Mouse (Mus musculus): ENCODE data around the gene Abcc2. TPM values are rescaled to one million over a fixed set of nuclear protein-coding genes. Genes with fewer than 3 reads are reported as not detected.

Abcc2 gene
- polyA plus RNA-seq, 1 experiment = 0.28 TPM

DNA sequence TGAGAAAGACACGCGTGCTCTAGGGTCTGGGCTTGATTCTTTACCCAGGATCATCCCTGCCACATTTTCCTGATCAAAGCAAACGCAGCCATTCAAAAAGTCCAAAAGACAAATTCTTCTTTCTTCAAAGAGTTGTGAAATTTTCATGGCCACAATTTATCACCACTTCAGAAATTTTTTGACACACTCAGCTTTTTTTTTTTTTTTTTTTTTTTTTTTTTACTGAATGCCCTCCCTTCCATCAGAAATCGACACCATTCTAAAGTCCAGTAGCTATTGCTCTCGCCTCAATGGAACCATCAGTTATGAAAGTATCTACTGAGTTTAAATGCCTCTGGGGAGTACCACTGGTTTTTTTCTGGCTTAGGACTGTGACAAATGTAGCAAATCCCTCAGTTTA is 1.6 kb upstream of the Abcc2 start:
- no peak for DNase-seq (ENCODE audit: low spot score)

DNA sequence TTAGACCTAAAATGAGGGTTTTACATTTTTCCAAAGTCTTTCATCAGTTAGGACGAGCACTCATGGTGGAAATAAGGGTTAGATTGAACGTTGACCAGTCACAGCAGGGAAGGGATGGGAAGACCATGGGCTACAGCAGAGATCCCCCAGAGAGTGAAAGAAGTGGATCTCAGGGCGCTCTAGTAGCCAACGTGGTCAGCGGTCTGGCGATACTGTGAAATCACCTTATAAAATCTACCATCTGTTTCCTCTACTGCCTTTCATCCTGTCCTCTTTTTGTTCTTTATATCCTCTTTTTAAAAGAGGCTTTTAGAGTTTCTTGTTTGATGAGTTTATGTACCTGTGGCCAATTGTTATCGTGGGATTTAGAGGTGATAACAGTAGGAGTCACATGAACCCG is 2.8 kb downstream of the Abcc2 start:
- no peak for DNase-seq (ENCODE audit: low spot score)

DNA sequence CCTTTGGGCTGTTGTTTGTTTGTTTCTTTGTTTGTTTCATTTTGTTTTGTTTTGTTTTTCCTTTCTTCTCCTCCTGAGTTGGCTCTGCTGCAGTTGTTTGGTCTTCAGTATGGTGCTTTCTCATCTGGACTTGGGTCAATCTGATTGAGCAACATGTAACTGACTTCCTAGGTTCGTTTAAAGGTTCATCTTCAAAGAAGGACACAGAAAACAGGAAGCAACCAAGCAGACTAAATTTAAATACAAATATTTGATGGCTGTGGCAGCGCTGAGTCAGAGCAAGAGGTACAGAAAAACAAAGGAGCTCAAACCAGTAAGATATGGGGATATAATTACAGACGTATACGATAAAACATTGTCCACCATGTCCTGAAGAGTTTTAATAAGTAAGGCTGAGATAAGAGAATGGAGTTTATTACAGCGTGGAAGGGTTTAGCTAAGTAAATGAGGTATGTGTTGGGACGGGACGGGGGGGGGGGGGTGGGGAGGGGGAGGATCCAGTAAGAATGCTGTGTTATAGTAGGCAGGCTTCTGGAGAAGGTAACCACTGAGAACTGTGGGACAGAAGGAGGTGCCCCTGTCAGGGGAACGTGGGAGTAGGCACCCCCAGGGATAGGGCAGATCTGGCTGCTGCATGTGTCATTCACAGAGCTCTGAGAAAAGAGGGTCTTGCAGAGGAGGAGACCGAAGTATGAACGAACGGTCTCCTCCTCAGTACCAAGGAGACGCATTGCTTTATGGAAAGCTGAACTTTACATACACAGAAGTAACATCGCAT is 4.4 kb downstream of the Abcc2 start:
- no peak for DNase-seq (ENCODE audit: low spot score)

DNA sequence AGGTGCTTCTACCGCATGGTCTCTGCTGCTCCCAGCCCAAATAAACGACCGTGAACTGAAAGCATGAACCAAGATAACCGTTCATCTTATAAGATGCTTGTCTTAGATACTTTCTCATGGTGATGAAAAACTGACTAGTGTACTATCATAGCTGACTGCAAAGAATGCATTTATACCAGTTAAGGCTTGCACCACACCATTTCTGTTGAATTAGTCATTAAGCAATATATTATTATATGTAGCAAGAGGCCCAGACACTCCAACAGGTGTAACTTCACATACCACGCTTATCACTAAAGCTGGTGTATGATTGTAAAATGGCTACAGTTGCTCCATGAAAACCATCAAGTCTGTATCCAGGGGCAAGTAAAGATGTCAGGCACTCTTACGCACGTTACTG is 7.8 kb downstream of the Abcc2 start:
- DNase-seq (ENCODE audit: low spot score) = no peak

DNA sequence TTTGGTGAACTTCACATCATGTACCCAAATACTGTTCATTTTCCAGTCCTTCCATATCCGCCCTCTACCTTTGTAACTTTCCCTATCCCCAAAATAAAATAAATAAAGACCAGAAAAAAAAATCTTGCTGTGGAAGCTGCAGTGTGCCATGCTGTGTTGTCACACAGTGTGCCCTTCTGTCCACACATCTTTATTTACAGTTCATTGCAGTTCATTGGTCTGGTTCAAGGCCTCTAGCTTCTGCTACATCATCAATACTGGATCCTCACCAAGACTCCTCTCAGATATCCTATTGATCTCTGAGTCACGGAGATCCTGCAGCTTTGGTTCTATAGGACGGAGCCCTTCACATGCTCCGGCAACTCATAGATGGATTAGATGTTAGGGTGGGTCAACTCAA is 10.5 kb downstream of the Abcc2 start:
- no peak for DNase-seq (ENCODE audit: low spot score)

DNA sequence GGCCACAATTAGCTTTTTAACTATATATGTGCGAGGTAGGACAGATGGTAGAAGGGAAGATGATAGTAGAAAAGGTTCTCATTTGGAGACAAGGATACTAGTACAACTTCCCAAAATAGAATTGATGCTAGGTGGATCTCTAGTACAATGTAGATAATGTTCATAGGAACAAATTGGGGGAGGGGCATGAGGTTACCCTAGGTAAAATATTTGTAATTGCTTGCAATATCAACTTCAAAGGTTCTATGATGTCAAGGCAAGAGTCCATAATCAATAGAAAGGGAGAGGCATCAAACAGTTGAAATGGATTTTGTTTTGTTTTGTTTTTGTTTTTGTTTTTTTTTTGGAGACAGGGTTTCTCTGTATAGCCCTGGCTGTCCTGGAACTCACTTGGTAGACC is 12.0 kb downstream of the Abcc2 start:
- no peak for DNase-seq (ENCODE audit: low spot score)

DNA sequence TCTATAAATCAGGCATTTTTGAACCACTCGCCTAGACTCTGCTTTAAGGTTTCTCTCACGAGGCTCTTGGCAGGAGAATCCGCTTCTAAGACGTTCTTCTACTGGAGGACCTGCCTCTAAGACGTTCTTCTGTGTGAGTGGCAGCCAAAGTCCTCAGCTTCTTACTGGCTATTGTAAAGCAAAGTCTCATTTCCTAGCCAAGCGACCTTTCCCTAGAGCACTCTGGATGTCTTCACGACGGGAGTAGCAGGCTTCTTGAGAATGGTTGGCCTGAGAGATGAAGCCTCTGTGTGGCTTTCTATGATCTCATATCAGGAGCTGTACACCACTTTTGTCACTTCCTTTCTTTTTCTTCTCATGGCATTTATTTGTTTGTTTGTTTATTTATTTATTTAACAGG is 13.5 kb downstream of the Abcc2 start:
- DNase-seq (ENCODE audit: low spot score) = no peak

DNA sequence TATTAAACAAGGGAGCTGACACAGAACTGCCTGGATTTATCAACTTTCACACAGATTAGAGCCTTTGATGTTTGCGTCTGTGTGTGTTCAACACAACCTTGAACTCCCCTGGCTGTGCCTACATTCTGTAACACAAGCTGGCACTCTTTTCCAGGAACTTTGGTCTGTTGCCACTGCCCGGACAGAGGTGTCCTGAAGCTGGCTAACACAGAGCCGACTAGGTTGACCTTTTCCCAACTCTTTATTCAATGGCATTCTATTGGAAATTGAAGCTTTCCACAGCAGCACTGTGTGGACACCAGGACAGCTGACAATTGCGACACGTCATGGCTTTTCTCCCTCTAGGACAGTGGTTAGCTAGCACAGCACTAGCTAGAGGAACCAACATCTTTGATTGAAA is 15.2 kb downstream of the Abcc2 start:
- no peak for DNase-seq (ENCODE audit: low spot score)

DNA sequence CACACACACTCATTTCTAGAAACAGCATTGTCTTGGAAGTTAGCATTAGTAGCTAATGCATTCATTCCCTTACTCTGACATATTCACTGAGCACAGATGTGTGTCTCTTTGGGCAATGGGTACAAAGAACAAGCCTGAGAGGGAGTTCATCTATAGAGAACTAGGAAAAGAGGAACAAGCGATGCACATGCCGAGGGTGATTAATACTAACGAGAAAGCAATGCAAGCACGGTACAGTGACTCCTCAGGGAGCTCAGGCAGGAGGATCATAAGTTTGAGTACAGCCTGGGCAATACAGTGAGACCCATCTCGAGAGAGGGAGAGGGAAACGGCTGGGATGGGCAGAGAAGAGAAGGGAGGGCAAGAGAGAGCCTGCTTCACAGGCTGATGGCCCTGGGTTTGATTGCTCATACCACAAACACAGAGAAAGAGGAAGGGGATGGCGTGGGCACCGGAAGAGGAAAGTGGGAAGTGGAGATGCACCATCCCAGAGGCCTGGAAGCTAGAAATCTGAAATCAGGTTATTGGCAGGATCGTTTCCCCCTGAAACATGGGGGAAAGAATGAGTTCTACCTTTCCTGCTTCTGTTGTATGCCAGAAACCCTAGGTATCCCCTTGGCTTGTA is 19.5 kb downstream of the Abcc2 start:
- DNase-seq (ENCODE audit: low spot score) = no peak

DNA sequence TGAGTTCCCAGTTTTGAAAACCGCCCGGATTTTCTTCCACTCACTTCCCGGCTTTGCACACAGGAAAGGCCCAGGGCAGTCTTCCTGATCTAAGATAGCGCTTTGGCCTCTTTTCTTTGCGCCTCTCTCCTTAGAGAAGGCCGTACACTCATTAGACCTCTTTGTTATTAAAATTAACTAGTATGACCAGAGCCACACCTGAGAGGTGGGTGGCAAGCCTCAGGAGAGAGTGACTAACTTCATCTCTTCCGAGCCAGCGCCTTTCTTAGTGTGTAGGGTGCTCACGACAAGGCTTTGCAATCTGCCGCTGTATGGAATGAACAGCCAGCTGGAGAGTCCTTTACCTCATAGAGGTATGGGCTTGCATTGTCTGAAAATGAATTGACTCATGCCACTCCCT is 21.9 kb downstream of the Abcc2 start:
- no peak for DNase-seq (ENCODE audit: low spot score)

DNA sequence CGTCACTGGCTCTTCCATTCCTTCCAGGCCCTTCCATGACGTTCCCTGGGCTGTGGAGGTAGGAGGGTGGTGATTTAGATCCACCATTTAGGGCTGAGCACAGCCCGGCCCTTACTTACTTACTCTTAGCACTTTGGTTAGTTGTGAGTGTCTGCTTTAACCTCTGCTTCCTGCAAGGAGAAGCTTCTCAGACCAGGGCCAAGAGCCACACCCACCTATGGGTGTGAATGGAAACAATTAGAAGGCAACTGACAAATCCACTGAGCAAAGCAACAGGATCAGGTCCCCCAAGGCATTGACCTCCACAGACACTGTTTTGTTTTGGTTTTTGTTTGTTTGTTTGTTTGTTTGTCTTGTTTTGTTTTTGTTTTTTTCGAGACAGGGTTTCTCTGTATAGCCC is 27.3 kb downstream of the Abcc2 start:
- no peak for DNase-seq (ENCODE audit: low spot score)

DNA sequence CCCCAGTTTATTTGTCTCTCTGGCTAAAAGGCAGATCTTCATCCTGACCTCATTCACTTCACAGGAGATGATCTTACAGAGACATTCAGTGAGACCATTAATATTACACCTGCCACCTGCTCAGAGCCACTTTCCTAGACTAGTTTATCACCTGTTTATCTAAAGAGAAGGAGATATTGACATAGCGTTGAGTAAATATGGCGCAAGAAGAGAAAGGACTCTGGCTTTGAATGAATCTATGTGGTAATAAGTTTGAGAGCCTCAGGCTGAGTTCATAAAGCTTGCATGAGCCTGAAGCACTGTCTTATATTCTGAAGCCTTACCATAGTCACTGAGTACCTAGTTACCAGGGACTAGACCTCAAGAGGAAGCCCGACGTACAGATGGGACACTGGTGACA is 29.4 kb downstream of the Abcc2 start:
- no peak for DNase-seq (ENCODE audit: low spot score)

DNA sequence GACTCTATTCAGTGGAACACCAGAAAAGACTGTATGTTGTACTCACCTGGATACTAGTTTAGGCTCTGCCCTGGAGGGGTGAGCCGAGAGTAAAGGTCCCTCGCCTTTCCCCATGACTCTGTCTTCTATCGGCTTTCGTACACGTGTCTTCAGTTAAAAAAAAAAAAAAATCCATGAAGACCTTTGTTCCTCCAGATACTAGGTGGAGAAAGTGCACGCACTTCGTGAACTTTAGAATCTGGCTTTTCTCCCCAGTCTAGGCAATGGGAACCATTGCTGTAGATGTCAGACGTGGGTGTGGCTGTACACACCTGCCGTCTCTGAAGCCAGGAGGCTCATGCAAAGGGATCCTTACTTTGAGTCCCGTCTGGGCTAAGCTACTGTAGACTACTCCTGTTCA is 31.3 kb downstream of the Abcc2 start:
- DNase-seq (ENCODE audit: low spot score) = no peak

DNA sequence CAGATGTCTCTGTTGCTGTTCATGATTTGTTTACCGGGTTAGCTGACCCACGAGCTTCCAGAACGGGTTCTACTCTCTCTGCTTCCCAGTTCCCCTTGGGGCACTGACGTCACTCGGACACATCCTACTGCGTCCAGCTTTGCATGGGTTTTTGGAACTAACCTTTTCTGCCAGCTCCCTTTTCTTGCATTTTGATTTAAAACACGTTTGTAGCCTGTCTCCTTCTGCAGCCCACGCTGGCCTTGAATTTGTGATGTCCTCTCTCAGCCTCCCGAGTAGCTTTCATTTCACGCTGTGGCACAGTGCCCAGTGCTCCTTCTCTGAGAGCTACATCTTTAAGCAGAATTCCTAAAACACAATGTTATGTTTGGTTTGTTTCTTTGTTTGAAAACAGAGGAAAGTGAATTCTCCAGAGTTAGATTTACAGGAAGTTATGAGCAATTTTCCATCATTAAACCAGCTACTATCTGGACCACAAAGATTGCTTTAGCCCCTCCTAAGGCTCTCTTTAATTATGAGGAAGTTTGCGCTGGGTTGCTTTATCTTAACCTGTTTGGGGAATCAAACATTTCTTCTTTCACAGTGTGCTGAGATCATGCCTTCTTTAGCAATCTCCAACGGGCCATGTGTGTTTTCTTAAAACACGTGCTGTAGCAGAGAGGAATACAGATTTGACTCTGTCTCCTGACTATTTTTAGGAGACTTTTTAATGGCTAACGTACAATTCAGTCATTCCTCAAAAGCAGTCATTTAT is 33.8 kb downstream of the Abcc2 start:
- DNase-seq (ENCODE audit: low spot score) = no peak

DNA sequence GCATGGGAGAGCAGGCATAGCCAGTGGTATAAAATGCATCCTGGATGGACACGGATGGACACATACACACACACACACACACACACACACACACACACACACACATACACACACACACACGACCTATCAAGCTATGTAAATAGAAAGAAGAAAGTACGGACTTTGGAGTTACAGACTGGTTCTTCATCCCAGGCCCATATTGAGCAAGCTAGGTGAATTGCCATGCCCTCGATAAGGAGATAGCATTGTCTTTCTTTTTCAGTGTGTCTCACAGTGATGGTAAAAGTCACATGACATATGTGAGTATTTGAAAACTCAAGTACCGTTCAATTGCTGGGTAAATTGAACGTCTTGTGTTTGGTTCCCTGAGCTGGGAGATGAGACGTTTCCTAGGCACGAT is 44.9 kb downstream of the Abcc2 start:
- no peak for DNase-seq (ENCODE audit: low spot score)

DNA sequence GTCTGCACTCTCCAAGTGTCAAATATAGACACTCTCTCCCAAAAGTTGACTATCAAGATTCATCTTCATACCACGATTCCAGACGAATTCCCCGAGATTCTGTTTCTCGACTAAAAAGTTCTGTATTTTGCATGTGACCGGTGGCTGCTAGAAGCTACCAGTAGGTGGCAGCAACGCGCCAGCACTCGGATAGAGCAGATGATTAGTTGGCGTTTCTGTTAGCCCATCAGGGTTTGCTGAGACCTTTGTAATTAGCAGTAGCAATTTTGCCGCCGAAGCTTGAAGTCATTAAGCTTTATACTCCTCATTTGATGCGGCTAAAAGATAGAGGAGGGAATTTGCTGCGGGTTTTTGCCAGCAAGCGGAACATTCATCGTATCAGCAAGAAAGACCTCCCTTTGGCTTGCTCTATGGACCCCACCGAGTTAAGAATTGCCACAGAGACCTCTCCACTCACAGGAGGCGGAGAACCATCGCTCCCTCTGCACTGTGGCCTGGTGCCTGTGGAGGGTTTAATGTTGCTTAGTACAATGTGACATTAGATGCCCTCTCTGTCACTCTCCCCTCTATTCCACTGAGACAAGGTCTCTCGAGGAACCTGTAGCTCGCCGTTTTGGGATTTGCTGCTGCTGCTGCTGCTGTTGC is 50.6 kb downstream of the Abcc2 start:
- peak; percentile 47 for DNase-seq (ENCODE audit: low spot score)

DNA sequence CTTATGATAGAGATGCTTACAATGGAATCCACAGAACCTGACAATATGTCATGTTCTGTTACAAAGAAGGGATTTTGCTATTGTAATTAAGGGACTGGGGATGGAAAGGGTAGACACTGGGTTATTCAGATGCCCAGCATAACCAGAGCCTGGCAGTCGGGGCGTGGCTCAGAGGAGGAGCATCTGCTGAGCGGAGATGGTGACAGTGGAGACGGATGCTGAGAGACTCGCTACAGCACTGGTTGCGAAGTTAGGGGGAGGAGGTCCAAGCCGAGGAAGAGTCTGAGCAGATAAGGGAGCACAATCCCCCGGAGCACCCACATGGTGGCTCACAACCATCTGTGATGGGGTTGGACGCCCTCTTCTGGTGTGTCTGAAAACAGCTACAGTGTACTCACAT is 61.2 kb downstream of the Abcc2 start:
- no peak for DNase-seq (ENCODE audit: low spot score)

DNA sequence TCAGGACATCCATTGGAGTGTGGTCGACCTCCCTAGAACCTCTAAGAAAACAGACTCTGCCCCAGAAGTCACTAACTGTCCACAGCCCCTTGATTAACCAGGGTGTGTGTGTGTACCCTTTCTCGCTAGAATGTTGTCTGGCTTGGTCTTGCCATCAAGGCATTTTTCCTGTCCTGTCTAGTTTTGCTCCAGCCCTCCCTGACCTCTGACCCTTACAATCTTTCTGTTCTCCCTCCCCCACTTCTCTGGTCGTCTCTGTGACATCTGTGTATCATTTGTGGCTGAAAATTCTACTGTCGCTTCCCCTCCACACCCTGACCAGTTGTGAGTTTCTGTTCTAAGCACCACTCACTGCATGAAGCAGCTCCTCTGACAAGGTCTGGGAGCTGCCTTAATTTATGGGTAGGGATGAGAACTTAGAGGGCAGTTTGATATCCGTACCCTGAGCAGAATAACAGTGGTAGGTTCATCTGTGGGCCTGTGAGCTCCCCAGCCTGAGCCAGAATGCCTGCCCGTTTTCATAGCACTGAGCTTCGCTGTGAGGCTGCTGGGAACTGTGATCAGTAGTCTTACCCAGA is 63.4 kb downstream of the Abcc2 start:
- no peak for DNase-seq (ENCODE audit: low spot score)

DNA sequence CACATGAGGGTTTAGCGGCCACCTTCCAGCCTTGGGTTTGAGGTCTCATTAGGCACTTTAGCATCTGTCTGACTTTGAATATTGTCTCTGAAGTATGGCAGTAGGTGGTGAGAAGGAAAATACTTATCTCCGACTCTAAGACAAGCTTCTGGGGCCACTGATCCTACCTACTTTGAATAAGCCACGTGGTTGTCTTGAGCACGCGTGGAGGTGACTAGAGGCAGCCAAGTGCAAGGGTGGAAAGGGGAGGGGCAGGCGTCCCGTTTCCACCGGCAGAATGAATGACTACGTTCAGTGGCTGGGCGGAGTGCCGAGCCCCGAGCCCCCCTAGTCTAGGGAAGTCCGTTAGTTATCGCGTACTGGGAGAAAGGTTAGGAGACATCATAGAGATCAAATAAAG is 65.1 kb downstream of the Abcc2 start:
- no peak for DNase-seq (ENCODE audit: low spot score)

DNA sequence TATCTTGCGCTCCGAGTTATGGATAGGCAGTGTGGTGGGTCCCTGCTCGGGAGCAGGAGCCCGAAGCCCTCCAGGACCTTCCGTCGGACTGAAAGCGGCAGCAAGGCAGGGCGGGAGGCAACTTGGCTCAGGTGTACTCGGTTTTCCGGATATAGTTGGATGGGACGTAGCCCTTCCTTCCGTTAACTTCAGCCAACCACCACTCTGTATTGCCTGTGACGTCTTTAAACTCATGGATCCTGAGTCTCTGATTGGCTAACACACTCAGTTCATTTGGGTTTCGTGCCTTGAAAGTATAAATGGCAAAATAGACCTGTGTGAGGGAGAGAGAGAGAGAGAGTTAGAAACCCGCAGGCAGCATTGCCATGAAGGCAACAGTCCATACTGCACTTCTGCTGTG is 66.0 kb downstream of the Abcc2 start:
- DNase-seq (ENCODE audit: low spot score) = no peak

DNA sequence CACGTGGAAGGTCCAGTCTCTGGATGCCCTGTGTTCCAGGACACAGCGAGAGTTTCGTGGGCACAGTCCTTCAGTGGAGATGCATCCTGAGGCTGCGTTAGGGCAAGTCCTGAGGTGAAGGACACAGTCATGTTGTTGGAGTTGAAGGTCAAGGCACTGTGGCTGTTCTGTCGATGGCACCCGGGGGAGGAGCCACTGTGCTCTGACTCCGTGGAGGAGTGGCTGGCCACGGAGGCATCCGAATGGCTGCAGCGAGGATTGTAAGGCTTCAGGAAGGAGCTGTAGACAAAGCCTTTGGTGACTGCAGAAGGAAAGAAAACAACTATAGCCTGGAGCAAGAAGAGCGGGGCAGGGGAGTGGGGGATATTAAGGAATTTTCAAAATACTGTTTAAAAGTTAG is 68.0 kb downstream of the Abcc2 start:
- no peak for DNase-seq (ENCODE audit: low spot score)

DNA sequence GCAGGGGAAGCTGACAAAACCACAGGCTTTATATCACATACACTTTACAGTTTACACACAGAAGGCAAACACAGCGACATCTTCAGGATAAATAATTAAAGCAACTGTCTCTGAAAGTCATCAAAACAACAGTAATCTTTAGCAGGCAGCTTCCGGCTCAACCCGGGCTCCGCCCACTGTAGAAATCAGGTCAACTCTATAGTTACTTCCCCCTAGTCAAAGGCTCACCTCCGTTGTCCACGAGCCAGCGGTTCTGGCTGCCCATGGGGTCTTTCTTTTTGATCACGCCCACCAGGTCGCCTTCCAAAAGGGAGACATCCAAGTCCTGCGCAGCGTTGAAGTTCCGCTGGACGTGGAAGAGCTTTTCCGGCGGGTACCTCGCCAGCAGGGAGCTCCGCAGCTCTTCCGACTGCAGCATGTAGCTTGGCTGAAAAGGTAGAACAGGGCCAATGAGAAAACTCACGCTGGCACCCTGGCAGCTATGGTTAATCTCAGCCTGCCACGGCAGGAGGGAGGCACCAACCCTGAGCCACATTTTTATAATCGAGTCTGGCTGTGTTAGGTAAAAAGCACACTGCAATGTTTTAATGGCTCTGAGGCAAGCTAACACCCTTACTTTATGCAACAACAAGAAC is 70.1 kb downstream of the Abcc2 start:
- DNase-seq (ENCODE audit: low spot score) = no peak

Measured in urinary bladder, adult 2 months (tissue).